Mouse (Mus musculus): ENCODE results near the gene Capzb. TPM values are rescaled to one million over a fixed set of nuclear protein-coding genes. Genes with fewer than 3 reads are reported as not detected.
A peak's percentile ranks its signal among the peaks of the same experiment; 100 is the strongest.

Gene Capzb
- total and polyA plus RNA-seq, 2 experiments from 2014 or later = 98.3 to 325 TPM

GRCm38 (mm10) chr4:139220978-139221377, 28.3 kb downstream of the Capzb start:
- Histone ChIP-seq H3K27ac (ENCODE audit: low read depth, low read length) (no peak overlapping the region), H3K9me3 (ENCODE audit: low read length) (no peaks in the 10 kb centered on the region), H3K9ac (no peak overlapping the region), H3K4me2 (ENCODE audit: low read depth) (no peak overlapping the region), H3K36me3 (ENCODE audit: insufficient read depth) (peaks cover 4% of the 10 kb centered on the region; the same call in 1 of the 2 replicates), H3K4me3 (ENCODE audit: low read depth, low read length) (no peak overlapping the region), H3K4me1 (ENCODE audit: insufficient read depth) (no peaks in the 10 kb centered on the region), H3K27me3 (ENCODE audit: insufficient read depth, low read length) (no peaks in the 10 kb centered on the region)
- no peak for ATAC-seq
- no peak for DNase-seq
- 96% methylated on average over 4 of the region's 4 CpGs for WGBS
- TF ChIP-seq CTCF (IDR thresholded peaks at IDR 0.05; ENCODE audit: low read depth) = peak; percentile 47; the same call in 1 of the 2 replicates

GRCm38 (mm10) chr4:139221837-139222236, 29.1 kb downstream of the Capzb start:
- Histone ChIP-seq H3K4me2 (ENCODE audit: low read depth) (no peak overlapping the region), H3K27me3 (ENCODE audit: insufficient read depth, low read length) (no peaks in the 10 kb centered on the region), H3K9me3 (ENCODE audit: low read length) (no peaks in the 10 kb centered on the region), H3K4me3 (ENCODE audit: low read depth, low read length) (no peak overlapping the region), H3K27ac (ENCODE audit: low read depth, low read length) (no peak overlapping the region), H3K4me1 (ENCODE audit: insufficient read depth) (no peaks in the 10 kb centered on the region), H3K9ac (no peak overlapping the region), H3K36me3 (ENCODE audit: insufficient read depth) (peaks cover 6% of the 10 kb centered on the region; the same call in 1 of the 2 replicates)
- TF ChIP-seq CTCF (IDR thresholded peaks at IDR 0.05; ENCODE audit: low read depth) = no peak
- 86% methylated on average over 4 of the region's 4 CpGs for WGBS
- DNase-seq (no peak), ATAC-seq (no peak)

- TF ChIP-seq CTCF (IDR thresholded peaks at IDR 0.05; ENCODE audit: low read depth) = no peak
- H3K27ac ChIP-seq (ENCODE audit: low read depth, low read length) = no peak overlapping the region
- no peaks in the 10 kb centered on the region for H3K27me3 ChIP-seq (ENCODE audit: insufficient read depth, low read length)
- no peak overlapping the region for H3K4me2 ChIP-seq (ENCODE audit: low read depth)
- ATAC-seq (no peak), DNase-seq (no peak)
- no peaks in the 10 kb centered on the region for H3K4me1 ChIP-seq (ENCODE audit: insufficient read depth)
- H3K9ac ChIP-seq = no peak overlapping the region
- peaks cover 6% of the 10 kb centered on the region; the same call in 1 of the 2 replicates for H3K36me3 ChIP-seq (ENCODE audit: insufficient read depth)
- H3K9me3 ChIP-seq (ENCODE audit: low read length) = no peaks in the 10 kb centered on the region
- no peak overlapping the region for H3K4me3 ChIP-seq (ENCODE audit: low read depth, low read length)
- WGBS = 75% methylated on average over 5 of the region's 5 CpGs
Observed at GRCm38 (mm10) chr4:139225115-139225514, 32.4 kb downstream of the Capzb start.

- no peaks in the 10 kb centered on the region for H3K4me1 ChIP-seq (ENCODE audit: insufficient read depth)
- H3K9me3 ChIP-seq (ENCODE audit: low read length) = no peaks in the 10 kb centered on the region
- ATAC-seq (no peak), DNase-seq (no peak)
- no peak overlapping the region for H3K4me3 ChIP-seq (ENCODE audit: low read depth, low read length)
- 90% methylated on average over 4 of the region's 4 CpGs for WGBS
- peaks cover 6% of the 10 kb centered on the region; the same call in 1 of the 2 replicates for H3K36me3 ChIP-seq (ENCODE audit: insufficient read depth)
- H3K27me3 ChIP-seq (ENCODE audit: insufficient read depth, low read length) = no peaks in the 10 kb centered on the region
- H3K4me2 ChIP-seq (ENCODE audit: low read depth) = no peak overlapping the region
- H3K27ac ChIP-seq (ENCODE audit: low read depth, low read length) = no peak overlapping the region
- no peak overlapping the region for H3K9ac ChIP-seq
- no peak for TF ChIP-seq CTCF (IDR thresholded peaks at IDR 0.05; ENCODE audit: low read depth)
Observed at GRCm38 (mm10) chr4:139225944-139226343, 33.2 kb downstream of the Capzb start.

GRCm38 (mm10) chr4:139226504-139227216, 34.0 kb downstream of the Capzb start:
- no peak for ATAC-seq
- Histone ChIP-seq H3K36me3 (ENCODE audit: insufficient read depth) (peaks cover 6% of the 10 kb centered on the region; the same call in 1 of the 2 replicates), H3K9ac (no peak overlapping the region), H3K27ac (ENCODE audit: low read depth, low read length) (no peak overlapping the region), H3K4me3 (ENCODE audit: low read depth, low read length) (no peak overlapping the region), H3K4me2 (ENCODE audit: low read depth) (no peak overlapping the region), H3K9me3 (ENCODE audit: low read length) (no peaks in the 10 kb centered on the region), H3K27me3 (ENCODE audit: insufficient read depth, low read length) (no peaks in the 10 kb centered on the region), H3K4me1 (ENCODE audit: insufficient read depth) (no peaks in the 10 kb centered on the region)
- no peak for DNase-seq
- WGBS = 80% methylated on average over 13 of the region's 13 CpGs
- TF ChIP-seq CTCF (IDR thresholded peaks at IDR 0.05; ENCODE audit: low read depth) = no peak

GRCm38 (mm10) chr4:139227923-139228322, 35.2 kb downstream of the Capzb start:
- no peak for TF ChIP-seq CTCF (IDR thresholded peaks at IDR 0.05; ENCODE audit: low read depth)
- no peaks in the 10 kb centered on the region for H3K4me1 ChIP-seq (ENCODE audit: insufficient read depth)
- no peak for DNase-seq

GRCm38 (mm10) chr4:139229271-139229670, 36.6 kb downstream of the Capzb start:
- DNase-seq = no peak
- H3K27me3 ChIP-seq (ENCODE audit: insufficient read depth, low read length) = no peaks in the 10 kb centered on the region
- H3K36me3 ChIP-seq (ENCODE audit: insufficient read depth) = peaks cover 6% of the 10 kb centered on the region; the same call in 1 of the 2 replicates
- no peak overlapping the region for H3K27ac ChIP-seq (ENCODE audit: low read depth, low read length)
- no peak for ATAC-seq
- no peaks in the 10 kb centered on the region for H3K4me1 ChIP-seq (ENCODE audit: insufficient read depth)
- WGBS = 94% methylated on average over 5 of the region's 5 CpGs
- no peaks in the 10 kb centered on the region for H3K9me3 ChIP-seq (ENCODE audit: low read length)
- no peak for TF ChIP-seq CTCF (IDR thresholded peaks at IDR 0.05; ENCODE audit: low read depth)
- no peak overlapping the region for H3K4me3 ChIP-seq (ENCODE audit: low read depth, low read length)
- no peak overlapping the region for H3K9ac ChIP-seq
- H3K4me2 ChIP-seq (ENCODE audit: low read depth) = no peak overlapping the region

More at GRCm38 (mm10) chr4:139227923-139228322, 35.2 kb downstream of the Capzb start:
- H3K4me2 ChIP-seq (ENCODE audit: low read depth) = no peak overlapping the region
- 88% methylated on average over 7 of the region's 7 CpGs for WGBS
- no peaks in the 10 kb centered on the region for H3K27me3 ChIP-seq (ENCODE audit: insufficient read depth, low read length)
- H3K36me3 ChIP-seq (ENCODE audit: insufficient read depth) = peaks cover 6% of the 10 kb centered on the region; the same call in 1 of the 2 replicates
- no peak overlapping the region for H3K9ac ChIP-seq
- no peak for ATAC-seq
- no peaks in the 10 kb centered on the region for H3K9me3 ChIP-seq (ENCODE audit: low read length)
- H3K27ac ChIP-seq (ENCODE audit: low read depth, low read length) = no peak overlapping the region
- H3K4me3 ChIP-seq (ENCODE audit: low read depth, low read length) = no peak overlapping the region
